Mouse (Mus musculus) lung, postnatal 14 days (tissue): ENCODE data around the gene Jagn1.

Experiments used
- DNase-seq: peaks from one replicate; pipeline ENCODE4 v3.0.0; 2021

Gene Jagn1

GRCm38 (mm10) chr6:113478906-113479305 is 36.5 kb downstream of the Jagn1 start:
- DNase-seq, result no peak

- peak; percentile 28 for DNase-seq
These were observed 38.4 kb downstream of the Jagn1 start for GRCm38 (mm10) chr6:113480555-113481373.

- peak; percentile 19 for DNase-seq
These were observed 40.2 kb downstream of the Jagn1 start for GRCm38 (mm10) chr6:113482477-113483099.

GRCm38 (mm10) chr6:113483100-113483615 is 40.8 kb downstream of the Jagn1 start, which contains the start of gene Creld1:
Creld1 (plus strand) TSS chr6:113483297.
- DNase-seq, result peak; percentile 93

- no peak for DNase-seq
These were observed 41.4 kb downstream of the Jagn1 start for GRCm38 (mm10) chr6:113483729-113484128.

GRCm38 (mm10) chr6:113487125-113487576 is 44.8 kb downstream of the Jagn1 start:
- DNase-seq, result peak; percentile 32

- no peak for DNase-seq
These were observed 47.0 kb downstream of the Jagn1 start for GRCm38 (mm10) chr6:113489410-113489809.

GRCm38 (mm10) chr6:113492101-113492864 is 49.9 kb downstream of the Jagn1 start:
- no peak for DNase-seq

GRCm38 (mm10) chr6:113494258-113494788 is 52.0 kb downstream of the Jagn1 start:
- peak; percentile 84 for DNase-seq

GRCm38 (mm10) chr6:113495071-113495675 is 52.8 kb downstream of the Jagn1 start:
- no peak for DNase-seq
